Mouse (Mus musculus): Measurements from ENCODE around the gene Sptbn4. TPM values are rescaled to one million over a fixed set of nuclear protein-coding genes. Genes with fewer than 3 reads are reported as not detected.

Gene Sptbn4
- polyA plus RNA-seq, 1 experiment from 2014 or later, result 0.30 TPM

DNA sequence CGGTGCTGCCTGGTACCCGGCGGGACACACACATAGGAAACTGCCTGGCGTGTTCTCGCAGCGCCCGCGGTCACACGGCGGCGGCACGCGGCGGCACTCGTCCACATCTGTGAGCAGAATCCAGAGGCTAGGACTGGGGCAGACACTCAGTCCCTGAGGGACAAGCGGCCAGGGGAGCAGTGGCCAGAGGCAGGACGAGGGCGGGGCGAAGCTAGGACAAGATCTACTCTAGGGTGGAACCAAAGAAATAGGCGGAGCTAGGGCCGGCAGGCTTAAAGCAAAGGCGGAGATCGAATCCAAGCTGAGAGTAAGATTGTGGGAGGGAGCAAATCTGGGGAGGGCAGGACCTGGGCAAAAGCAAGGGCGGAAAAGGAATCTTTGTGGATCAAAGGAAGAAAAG, 121.8 kb downstream of the Sptbn4 start:
- Histone ChIP-seq H3K27me3 (ENCODE audit: control insufficient read depth, insufficient read depth, low read length) (peaks cover 74% of the 10 kb centered on the region), H3K36me3 (ENCODE audit: control insufficient read depth, insufficient read depth, low read length) (no peaks in the 10 kb centered on the region), H3K27ac (ENCODE audit: low read depth, low read length) (no peak overlapping the region), H3K9me3 (replicated peaks; ENCODE audit: control insufficient read depth, low read length) (no peaks in the 10 kb centered on the region), H3K4me3 (ENCODE audit: low read depth, low read length) (peak overlapping the region; percentile 36), H3K4me2 (peak overlapping the region; percentile 57), H3K4me1 (ENCODE audit: control insufficient read depth, insufficient read depth, low read length) (peaks cover 22% of the 10 kb centered on the region), H3K9ac (ENCODE audit: low read depth, low read length) (peak overlapping the region; percentile 35; the same call in 1 of the 2 replicates)
- peak; percentile 50; the same call in 1 of the 2 replicates for ATAC-seq (replicated peaks; ENCODE audit: insufficient number of reproducible peaks, low FRiP score, low TSS enrichment)
- WGBS (ENCODE audit: insufficient replicate concordance), result 1% methylated on average over 24 of the region's 24 CpGs

DNA sequence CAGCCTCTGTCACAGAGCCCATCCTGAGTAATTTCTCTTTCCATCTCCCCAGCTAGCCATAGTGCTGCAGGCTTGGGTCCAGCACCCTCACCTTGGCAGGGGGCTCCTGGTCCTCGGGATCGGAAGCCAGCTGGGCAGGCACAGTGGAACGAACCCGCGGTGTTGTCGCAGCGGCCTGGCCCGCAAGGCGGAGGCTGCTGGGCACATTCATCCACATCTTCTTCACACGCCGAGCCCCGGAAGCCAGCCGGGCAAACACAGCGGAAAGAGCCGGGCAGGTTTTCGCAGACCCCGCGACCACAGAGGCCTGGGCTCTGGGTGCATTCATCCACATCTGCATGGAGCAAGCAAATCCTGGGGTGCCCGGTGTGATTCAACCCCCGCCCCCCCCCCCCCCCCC, 122.6 kb downstream of the Sptbn4 start:
- Histone ChIP-seq H3K4me1 (ENCODE audit: control insufficient read depth, insufficient read depth, low read length) (peaks cover 14% of the 10 kb centered on the region), H3K36me3 (ENCODE audit: control insufficient read depth, insufficient read depth, low read length) (no peaks in the 10 kb centered on the region), H3K9ac (ENCODE audit: low read depth, low read length) (no peak overlapping the region), H3K27me3 (ENCODE audit: control insufficient read depth, insufficient read depth, low read length) (peaks cover 67% of the 10 kb centered on the region), H3K4me3 (ENCODE audit: low read depth, low read length) (no peak overlapping the region), H3K27ac (ENCODE audit: low read depth, low read length) (no peak overlapping the region), H3K4me2 (no peak overlapping the region), H3K9me3 (replicated peaks; ENCODE audit: control insufficient read depth, low read length) (no peaks in the 10 kb centered on the region)
- no peak for ATAC-seq (replicated peaks; ENCODE audit: insufficient number of reproducible peaks, low FRiP score, low TSS enrichment)
- 46% methylated on average over 20 of the region's 20 CpGs for WGBS (ENCODE audit: insufficient replicate concordance)

DNA sequence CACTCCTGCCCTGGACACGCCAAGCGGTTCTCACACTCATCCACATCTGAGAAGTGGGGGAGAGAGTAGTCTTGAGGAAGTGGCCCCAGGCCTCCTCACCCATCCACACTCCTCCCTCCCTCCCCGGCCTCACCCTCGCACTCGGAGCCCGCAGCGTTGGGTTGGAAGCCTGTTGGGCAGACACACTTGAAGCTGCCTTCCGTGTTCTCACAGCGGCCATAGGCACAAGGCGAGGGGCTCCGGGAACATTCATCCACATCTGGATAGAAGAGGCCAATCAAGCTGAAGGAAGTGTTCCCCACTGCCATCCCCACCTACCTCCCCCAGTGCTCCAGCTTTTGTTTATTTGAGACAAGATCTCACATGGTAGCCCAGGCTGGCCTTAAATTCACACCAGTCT, 123.3 kb downstream of the Sptbn4 start:
- 92% methylated on average over 11 of the region's 11 CpGs for WGBS (ENCODE audit: insufficient replicate concordance)
- no peak for ATAC-seq (replicated peaks; ENCODE audit: insufficient number of reproducible peaks, low FRiP score, low TSS enrichment)
- Histone ChIP-seq H3K4me3 (ENCODE audit: low read depth, low read length) (no peak overlapping the region), H3K36me3 (ENCODE audit: control insufficient read depth, insufficient read depth, low read length) (no peaks in the 10 kb centered on the region), H3K27ac (ENCODE audit: low read depth, low read length) (no peak overlapping the region), H3K9me3 (replicated peaks; ENCODE audit: control insufficient read depth, low read length) (no peaks in the 10 kb centered on the region), H3K27me3 (ENCODE audit: control insufficient read depth, insufficient read depth, low read length) (peaks cover 59% of the 10 kb centered on the region), H3K4me2 (no peak overlapping the region), H3K4me1 (ENCODE audit: control insufficient read depth, insufficient read depth, low read length) (peaks cover 10% of the 10 kb centered on the region), H3K9ac (ENCODE audit: low read depth, low read length) (no peak overlapping the region)

DNA sequence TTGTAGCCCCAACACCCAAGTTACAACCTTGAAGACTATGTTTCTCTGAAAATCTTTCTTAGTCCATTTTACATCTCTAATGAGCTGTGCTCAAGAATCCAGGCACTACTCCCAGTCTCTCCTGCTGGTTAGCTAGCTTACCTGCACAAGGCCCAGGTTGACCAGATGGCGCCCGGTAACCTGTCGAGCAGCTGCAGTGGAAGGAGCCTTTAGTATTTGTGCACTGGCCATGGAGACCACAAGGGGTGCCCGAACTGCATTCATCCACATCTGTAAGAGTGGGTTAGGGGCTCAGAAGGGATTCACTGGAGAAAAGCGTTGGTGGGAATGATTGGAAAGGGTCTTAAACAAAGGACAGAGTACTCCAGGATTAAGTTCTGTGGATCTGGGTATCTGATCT, 124.5 kb downstream of the Sptbn4 start:
- H3K27me3 ChIP-seq (ENCODE audit: control insufficient read depth, insufficient read depth, low read length), result peaks cover 48% of the 10 kb centered on the region
- H3K9me3 ChIP-seq (replicated peaks; ENCODE audit: control insufficient read depth, low read length), result no peaks in the 10 kb centered on the region
- no peaks in the 10 kb centered on the region for H3K36me3 ChIP-seq (ENCODE audit: control insufficient read depth, insufficient read depth, low read length)
- H3K27ac ChIP-seq (ENCODE audit: low read depth, low read length), result no peak overlapping the region
- H3K4me1 ChIP-seq (ENCODE audit: control insufficient read depth, insufficient read depth, low read length), result peaks cover 10% of the 10 kb centered on the region
- H3K9ac ChIP-seq (ENCODE audit: low read depth, low read length), result no peak overlapping the region
- no peak overlapping the region for H3K4me3 ChIP-seq (ENCODE audit: low read depth, low read length)
- no peak for ATAC-seq (replicated peaks; ENCODE audit: insufficient number of reproducible peaks, low FRiP score, low TSS enrichment)
- WGBS (ENCODE audit: insufficient replicate concordance), result 82% methylated on average over 5 of the region's 5 CpGs
- no peak overlapping the region for H3K4me2 ChIP-seq

DNA sequence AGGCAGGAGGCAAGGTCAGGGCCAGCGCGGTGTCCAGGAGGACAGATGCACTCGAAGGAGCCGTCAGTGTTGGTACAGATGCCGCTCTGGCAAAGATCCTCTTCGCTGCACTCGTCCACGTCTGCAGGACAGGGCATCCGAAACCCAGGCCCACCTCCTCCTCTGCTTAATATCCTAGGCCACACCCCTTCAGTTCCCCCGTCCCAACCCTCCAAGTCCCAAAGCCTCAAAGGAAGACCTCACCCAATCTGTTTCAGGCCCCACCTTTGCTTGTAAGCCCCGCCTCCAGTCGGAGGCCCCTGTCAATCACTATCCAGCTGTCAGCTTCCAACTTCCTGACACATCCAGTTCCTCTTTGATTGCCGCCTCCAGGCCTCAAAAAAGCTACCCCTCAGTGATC, 125.2 kb downstream of the Sptbn4 start:
- no peak overlapping the region for H3K9ac ChIP-seq (ENCODE audit: low read depth, low read length)
- no peaks in the 10 kb centered on the region for H3K36me3 ChIP-seq (ENCODE audit: control insufficient read depth, insufficient read depth, low read length)
- no peak overlapping the region for H3K4me3 ChIP-seq (ENCODE audit: low read depth, low read length)
- H3K4me1 ChIP-seq (ENCODE audit: control insufficient read depth, insufficient read depth, low read length), result peaks cover 10% of the 10 kb centered on the region
- WGBS (ENCODE audit: insufficient replicate concordance), result 20% methylated on average over 13 of the region's 13 CpGs
- H3K4me2 ChIP-seq, result no peak overlapping the region
- H3K27me3 ChIP-seq (ENCODE audit: control insufficient read depth, insufficient read depth, low read length), result peaks cover 41% of the 10 kb centered on the region
- ATAC-seq (replicated peaks; ENCODE audit: insufficient number of reproducible peaks, low FRiP score, low TSS enrichment), result no peak
- H3K9me3 ChIP-seq (replicated peaks; ENCODE audit: control insufficient read depth, low read length), result no peaks in the 10 kb centered on the region
- no peak overlapping the region for H3K27ac ChIP-seq (ENCODE audit: low read depth, low read length)

DNA sequence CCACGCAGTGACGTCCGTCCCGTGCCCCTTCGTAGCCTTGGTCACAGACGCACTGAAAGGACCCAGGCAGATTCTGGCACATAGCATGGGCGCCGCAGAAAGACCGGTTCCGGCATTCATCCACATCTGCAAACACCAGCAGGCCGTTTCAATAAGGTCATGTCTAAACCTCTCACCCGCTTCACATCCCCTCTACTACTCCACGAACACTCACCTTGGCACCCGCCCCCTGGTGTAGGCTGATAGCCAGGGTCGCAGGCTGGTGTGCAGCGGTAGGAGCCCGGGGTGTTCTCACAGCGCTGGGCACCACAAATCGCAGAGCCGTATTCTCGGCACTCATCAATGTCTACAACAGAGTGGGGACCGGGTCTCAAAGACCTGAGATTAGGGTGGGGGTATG, 128.1 kb downstream of the Sptbn4 start:
- Histone ChIP-seq H3K9ac (ENCODE audit: low read depth, low read length) (no peak overlapping the region), H3K27me3 (ENCODE audit: control insufficient read depth, insufficient read depth, low read length) (peaks cover 13% of the 10 kb centered on the region), H3K9me3 (replicated peaks; ENCODE audit: control insufficient read depth, low read length) (peaks cover 2% of the 10 kb centered on the region), H3K4me1 (ENCODE audit: control insufficient read depth, insufficient read depth, low read length) (no peaks in the 10 kb centered on the region), H3K4me3 (ENCODE audit: low read depth, low read length) (no peak overlapping the region), H3K4me2 (no peak overlapping the region), H3K36me3 (ENCODE audit: control insufficient read depth, insufficient read depth, low read length) (no peaks in the 10 kb centered on the region), H3K27ac (ENCODE audit: low read depth, low read length) (no peak overlapping the region)
- no peak for ATAC-seq (replicated peaks; ENCODE audit: insufficient number of reproducible peaks, low FRiP score, low TSS enrichment)
- WGBS (ENCODE audit: insufficient replicate concordance), result 81% methylated on average over 22 of the region's 22 CpGs

DNA sequence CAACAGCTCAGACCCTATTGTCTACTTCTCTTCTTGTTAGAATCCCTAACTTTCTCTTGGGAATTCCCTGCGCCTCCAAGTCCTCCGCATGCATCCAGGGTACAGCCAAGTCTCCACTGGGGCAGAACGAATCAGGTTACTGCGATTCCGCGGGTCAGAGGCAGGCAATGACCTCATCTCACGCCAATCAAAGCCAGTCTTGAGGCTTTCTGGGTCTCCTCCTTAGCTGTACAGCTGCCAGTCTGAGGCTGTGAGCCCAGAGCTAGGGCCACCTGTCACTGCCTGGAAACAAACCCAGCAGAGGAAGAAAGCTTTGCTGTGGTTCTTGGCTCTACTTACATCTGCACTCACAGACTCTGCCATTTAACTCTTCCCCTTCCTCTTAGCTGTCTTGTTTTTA, 131.5 kb downstream of the Sptbn4 start:
- H3K27ac ChIP-seq (ENCODE audit: low read depth, low read length), result no peak overlapping the region
- peaks cover 5% of the 10 kb centered on the region; the same call in 1 of the 2 replicates for H3K27me3 ChIP-seq (ENCODE audit: control insufficient read depth, insufficient read depth, low read length)
- ATAC-seq (replicated peaks; ENCODE audit: insufficient number of reproducible peaks, low FRiP score, low TSS enrichment), result no peak
- peaks cover 10% of the 10 kb centered on the region for H3K9me3 ChIP-seq (replicated peaks; ENCODE audit: control insufficient read depth, low read length)
- no peak overlapping the region for H3K4me2 ChIP-seq
- H3K4me3 ChIP-seq (ENCODE audit: low read depth, low read length), result no peak overlapping the region
- no peak overlapping the region for H3K9ac ChIP-seq (ENCODE audit: low read depth, low read length)
- WGBS (ENCODE audit: insufficient replicate concordance), result 56% methylated on average over 7 of the region's 7 CpGs
- H3K36me3 ChIP-seq (ENCODE audit: control insufficient read depth, insufficient read depth, low read length), result no peaks in the 10 kb centered on the region; the same call in 1 of the 2 replicates
- H3K4me1 ChIP-seq (ENCODE audit: control insufficient read depth, insufficient read depth, low read length), result no peaks in the 10 kb centered on the region

DNA sequence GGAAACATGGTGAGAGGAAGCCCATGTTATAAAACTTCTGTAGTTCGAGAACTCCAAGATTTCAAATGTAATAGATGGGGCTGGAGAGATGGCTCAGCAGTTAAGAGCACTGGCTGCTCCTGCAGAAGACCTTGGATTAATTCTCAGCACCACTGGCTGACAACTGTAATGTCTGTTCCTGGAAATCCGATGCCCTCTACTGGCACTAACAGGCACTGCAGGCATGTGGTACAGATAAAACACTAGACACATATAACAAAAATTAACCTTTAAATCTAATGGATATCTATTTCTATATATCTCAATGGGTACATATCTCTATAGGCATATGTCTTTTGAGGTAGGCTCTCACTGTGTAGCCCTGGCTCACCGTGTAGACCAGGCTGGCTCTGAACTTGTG, 133.1 kb downstream of the Sptbn4 start:
- H3K4me3 ChIP-seq (ENCODE audit: low read depth, low read length), result no peak overlapping the region
- no peak for ATAC-seq (replicated peaks; ENCODE audit: insufficient number of reproducible peaks, low FRiP score, low TSS enrichment)
- no peak overlapping the region for H3K4me2 ChIP-seq
- peaks cover 14% of the 10 kb centered on the region for H3K27me3 ChIP-seq (ENCODE audit: control insufficient read depth, insufficient read depth, low read length)
- peaks cover 10% of the 10 kb centered on the region for H3K9me3 ChIP-seq (replicated peaks; ENCODE audit: control insufficient read depth, low read length)
- H3K4me1 ChIP-seq (ENCODE audit: control insufficient read depth, insufficient read depth, low read length), result peaks cover 3% of the 10 kb centered on the region
- H3K27ac ChIP-seq (ENCODE audit: low read depth, low read length), result no peak overlapping the region
- no peak overlapping the region for H3K9ac ChIP-seq (ENCODE audit: low read depth, low read length)
- WGBS (ENCODE audit: insufficient replicate concordance), result 83% methylated on average over 3 of the region's 3 CpGs
- H3K36me3 ChIP-seq (ENCODE audit: control insufficient read depth, insufficient read depth, low read length), result no peaks in the 10 kb centered on the region; the same call in 1 of the 2 replicates

DNA sequence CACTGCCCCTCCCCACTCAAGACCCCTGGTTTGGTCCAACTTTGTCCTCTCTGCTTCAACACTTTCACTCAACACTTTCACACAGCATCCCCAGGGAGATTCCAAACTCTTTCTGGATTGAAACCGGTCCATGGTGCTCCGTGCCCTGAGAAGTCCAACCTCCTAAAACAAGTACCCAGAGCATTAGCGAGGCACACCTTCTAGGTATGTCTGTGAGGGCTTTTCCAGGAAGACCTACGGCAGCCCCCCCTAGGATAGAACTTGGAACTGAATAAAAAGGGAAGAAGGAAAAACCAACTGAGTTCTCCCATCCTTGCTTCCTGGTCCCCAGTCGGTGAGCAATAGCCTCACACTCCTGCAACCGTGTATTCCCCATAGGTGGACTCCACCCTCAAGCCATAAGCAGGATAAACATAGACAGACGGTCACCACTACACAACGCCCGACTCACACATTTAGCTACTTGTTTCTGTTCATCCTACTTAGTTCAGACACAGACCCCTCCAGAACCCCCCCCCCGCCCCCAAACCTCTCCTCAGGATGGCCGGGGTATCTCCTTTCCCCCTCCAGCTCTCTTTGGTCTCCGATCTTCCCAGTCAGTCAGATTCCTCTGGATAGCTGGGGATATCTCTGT, 135.7 kb downstream of the Sptbn4 start:
- Histone ChIP-seq H3K4me2 (no peak overlapping the region), H3K4me1 (ENCODE audit: control insufficient read depth, insufficient read depth, low read length) (peaks cover 3% of the 10 kb centered on the region), H3K27me3 (ENCODE audit: control insufficient read depth, insufficient read depth, low read length) (peaks cover 18% of the 10 kb centered on the region), H3K36me3 (ENCODE audit: control insufficient read depth, insufficient read depth, low read length) (no peaks in the 10 kb centered on the region; the same call in 1 of the 2 replicates), H3K9me3 (replicated peaks; ENCODE audit: control insufficient read depth, low read length) (peaks cover 10% of the 10 kb centered on the region), H3K9ac (ENCODE audit: low read depth, low read length) (no peak overlapping the region), H3K4me3 (ENCODE audit: low read depth, low read length) (no peak overlapping the region), H3K27ac (ENCODE audit: low read depth, low read length) (no peak overlapping the region)
- ATAC-seq (replicated peaks; ENCODE audit: insufficient number of reproducible peaks, low FRiP score, low TSS enrichment), result no peak
- 82% methylated on average over 12 of the region's 12 CpGs for WGBS (ENCODE audit: insufficient replicate concordance)
